Mouse (Mus musculus): ENCODE data around the gene Dr1.

Gene Dr1

DNA sequence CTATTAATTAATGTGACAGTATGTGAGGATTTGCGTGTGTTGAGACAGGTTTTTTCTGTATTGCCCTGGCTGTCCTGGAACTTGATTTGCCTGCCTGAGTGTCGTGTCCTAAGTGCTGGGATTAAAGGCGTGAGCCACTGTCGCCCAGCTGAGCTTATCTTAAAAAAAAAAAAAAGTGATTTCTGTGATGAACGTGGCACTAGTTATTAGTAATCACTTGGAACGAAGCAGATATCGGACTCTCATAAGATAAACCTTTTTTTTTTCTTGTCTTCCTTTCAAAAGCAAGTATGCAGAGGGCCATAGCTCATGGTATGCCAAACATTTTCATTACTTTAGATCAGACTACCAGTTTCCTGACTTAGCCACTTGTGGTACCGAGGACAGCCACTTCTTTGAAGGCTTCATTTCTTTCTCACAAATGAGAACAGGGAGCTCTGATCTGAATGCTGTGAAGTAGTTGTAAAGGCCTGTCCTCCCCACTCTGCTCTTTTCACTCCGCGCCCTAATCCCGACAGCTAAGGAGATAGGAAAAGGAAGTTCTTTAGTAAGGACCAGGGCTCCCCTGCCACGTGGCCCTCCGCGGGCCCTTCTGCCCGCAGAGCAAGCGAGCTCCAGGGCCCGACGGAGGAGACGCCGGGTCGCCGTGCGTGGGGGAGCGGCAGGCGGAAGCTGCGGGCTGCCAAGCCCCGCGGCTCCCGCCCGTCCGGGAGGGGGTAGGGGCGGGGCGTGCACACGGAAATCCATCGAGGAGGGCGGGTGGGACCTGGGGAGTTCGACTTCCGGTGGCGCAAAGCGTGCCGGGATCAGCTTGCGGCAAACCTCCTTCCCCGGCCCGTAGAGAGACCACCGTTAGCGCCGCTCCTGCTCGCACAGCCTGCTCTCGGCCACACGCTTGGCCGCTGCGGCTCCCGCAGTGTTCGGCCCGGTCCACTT is at the start of gene Dr1:
TSS of gene Dr1 (plus strand) at position 771 of the 936 bp plus-strand sequence.
- WGBS = 2% methylated on average over 55 of the region's 55 CpGs

DNA sequence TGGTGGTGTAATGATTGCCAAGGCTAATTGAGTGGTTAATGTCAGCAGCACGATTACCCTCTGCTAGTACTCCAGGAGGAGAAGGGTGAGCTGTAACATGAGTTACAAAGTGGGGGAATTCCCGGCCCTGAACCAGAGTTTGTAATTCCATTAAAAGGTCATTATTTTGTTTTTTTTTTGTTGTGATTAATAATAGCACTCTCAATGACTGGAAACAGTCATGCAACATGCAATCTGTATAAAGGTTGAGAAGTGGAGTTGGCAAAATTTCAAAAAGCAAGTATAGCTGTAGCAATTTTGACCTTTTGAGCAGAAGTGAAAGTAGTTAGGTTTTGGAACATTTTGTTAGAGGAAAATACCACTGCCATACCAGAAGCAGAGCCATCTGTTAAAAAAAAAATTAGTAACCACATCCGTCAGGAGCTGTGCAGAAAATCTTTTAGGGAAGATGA is 22.4 kb upstream of the Dr1 start:
- WGBS = 57% methylated on average over 3 of the region's 3 CpGs

DNA sequence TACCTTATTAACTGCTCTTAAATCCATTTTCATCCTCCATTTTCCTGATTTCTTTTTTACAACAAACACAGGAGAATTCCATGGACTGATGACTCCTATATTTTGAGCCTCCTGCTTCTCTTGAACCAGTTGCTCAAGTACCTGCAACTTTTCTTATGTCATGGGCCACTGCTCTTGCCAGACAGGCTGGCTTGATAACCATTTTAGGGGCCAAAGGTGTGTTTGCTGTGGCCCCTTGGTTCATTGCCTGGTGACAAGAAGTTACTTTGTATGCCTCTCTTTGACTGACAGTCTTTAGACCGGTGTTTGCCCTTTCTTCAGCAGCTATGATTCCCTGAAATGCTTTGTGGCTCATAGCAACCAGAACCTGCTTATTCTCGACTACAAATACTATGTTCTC is 18.7 kb upstream of the Dr1 start:
- WGBS = 82% methylated on average over 2 of the region's 2 CpGs

DNA sequence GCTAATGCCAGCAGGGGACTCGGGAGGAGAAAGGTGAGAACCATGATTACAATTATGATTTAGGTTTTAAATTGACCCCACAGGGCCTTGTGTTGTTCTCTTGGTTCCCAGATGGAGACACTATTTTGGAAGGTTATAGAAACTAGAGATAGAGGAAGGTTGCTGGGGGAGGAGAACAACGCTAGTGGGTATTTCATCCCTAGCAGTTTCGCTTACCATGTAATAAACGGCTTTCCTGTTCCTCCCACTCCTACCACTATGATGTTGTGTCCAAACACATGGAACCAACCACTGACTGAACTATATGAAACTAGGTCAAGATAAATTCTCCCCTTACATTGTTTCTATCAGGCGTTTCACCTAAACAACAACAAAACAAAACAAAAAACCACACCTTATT is 13.4 kb upstream of the Dr1 start:
- 84% methylated on average over 5 of the region's 5 CpGs for WGBS

DNA sequence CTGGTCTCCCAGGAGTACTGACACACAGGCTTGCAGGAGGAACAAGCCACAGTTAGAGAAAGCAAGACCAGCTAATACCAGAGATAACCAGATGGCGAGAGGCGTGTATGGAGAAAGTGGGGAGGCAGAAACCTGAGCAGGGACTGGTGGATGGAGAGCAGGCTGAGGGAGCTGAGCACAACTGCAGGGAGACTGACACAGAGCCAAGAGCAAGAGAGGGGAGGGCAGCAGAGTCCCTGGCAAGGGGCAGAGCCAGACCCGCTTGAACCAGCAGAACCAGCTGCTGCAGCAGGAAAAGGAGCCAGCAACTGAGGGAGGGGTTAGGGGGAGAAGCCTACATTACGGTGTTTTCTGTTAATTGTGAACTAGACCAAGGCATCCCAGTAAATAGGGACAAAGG is 6.0 kb upstream of the Dr1 start:
- WGBS = 36% methylated on average over 4 of the region's 4 CpGs

DNA sequence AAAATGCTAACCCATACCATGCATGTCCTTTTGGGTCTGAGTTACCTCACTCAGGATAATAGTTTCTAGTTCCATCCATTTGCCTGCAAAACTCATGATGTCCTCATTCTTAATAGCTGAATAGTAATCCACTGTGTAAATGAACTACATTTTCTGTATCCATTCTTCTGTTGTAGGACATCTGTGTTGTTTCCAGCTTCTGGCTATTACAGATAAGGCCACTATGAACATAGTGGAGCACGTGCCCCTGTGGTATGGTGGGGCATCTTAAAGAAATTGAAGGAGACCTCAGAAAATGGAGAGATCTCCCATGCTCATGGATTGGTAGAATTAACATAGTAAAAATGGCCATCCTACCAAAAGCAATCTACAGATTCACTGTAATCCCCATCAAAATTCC is 4.9 kb upstream of the Dr1 start:
- WGBS = 76% methylated on average over 1 of the region's 1 CpGs

DNA sequence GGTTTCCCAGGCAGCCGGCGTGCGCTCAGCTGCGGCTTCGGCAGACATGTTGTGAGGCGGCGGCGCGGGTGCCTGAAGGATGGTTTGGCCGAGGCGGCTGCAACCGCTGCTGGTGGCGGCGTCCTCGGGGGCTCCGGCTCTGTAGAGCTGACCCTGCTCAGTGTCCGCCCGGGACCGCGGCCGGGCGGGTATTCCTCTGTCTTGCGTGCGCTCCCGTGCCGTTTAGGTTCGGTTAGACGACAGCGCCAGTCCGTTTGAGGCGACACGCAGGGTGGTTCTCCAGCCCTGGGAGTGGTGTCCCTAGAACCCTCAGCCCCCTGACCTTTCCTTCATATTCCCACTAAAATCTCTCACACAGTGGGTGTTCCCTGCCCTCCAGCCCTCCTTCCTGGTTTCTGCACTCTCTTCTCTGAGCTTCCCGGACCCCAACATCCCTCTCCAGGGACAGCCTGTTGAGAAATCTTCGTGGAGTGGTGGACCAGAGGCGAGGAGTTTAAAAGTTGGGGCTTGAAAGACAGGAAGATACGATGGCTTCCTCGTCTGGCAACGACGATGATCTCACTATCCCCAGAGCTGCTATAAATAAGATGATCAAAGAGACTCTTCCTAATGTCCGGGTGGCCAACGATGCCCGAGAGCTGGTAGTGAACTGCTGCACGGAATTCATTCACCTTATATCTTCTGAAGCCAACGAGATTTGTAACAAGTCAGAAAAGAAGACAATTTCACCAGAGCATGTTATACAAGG is 540 bp downstream of the Dr1 start:
- WGBS = under 1% methylated on average over 44 of the region's 44 CpGs

DNA sequence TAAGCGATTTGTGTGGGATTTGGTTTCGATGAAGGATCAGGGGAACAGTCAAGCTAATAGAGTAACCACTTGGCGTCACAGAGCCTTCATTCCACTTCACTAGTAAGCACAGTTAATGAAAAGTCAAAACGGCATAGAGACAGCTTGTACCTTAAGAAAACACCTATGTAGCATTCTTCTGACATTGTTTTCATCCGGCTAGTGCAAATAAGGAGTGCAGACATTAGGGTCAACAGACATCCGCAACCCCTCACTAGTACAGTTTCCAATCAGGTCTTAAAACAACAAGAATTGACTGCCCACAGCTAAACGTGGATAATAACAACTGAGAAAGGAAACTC is 1.1 kb downstream of the Dr1 start:
- WGBS = 7% methylated on average over 7 of the region's 7 CpGs

DNA sequence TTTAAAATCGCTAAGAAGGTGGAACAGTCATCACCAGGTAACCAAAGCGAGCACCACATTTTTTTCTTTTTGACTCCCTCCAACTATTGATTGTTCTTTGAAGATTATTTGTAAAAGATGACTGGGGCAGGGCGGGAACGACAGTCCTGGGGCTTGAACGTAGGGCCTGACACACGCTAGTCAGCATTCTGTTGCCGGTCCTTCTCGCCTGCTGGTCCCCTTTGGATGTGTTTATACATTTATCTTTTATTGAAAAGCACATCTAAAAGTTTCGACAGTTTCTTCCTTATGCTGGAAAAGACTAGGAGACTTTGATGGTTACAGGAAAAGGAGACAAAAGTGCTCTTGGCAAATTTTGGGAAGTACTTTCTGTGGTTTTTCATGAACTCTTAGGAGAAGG is 1.7 kb downstream of the Dr1 start:
- 29% methylated on average over 9 of the region's 9 CpGs for WGBS

DNA sequence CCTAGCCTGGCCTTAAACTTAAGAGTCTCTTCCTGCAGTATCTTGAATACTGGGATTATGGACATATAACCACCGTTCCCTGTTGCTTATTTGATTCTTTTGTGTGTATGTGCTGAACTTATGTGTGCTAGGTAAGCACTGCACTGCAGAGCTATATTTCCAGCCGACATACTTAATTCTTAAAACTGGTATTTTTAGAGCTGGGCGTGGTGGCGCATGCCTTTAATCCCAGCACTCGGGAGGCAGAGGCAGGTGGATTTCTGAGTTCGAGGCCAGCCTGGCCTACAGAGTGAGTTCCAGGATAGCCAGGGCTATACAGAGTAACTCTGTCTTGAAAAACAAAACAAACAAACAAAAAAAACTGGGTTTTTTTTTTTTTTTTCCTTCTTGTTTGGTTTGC is 2.6 kb downstream of the Dr1 start:
- 79% methylated on average over 6 of the region's 6 CpGs for WGBS

DNA sequence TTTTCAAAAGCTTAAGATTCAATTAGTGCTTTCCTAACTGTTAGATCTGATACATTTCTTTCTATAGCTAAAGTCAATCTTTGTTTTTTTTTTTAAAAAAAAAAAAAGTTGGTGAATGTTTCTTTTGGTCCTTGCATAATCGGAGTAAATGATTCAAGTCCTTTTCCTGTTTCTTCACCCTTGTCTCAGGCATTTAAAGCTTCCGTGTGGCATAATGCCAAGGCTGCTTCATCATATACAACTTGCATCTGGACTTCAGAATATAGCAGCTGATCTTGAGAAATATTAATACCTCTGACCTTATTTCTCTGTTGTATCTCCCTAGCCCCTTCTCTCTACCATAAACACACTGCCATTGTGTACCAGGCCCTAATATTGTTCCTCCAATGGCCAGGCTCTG is 18.3 kb downstream of the Dr1 start:
- 71% methylated on average over 2 of the region's 2 CpGs for whole genome bisulfite sequencing

DNA sequence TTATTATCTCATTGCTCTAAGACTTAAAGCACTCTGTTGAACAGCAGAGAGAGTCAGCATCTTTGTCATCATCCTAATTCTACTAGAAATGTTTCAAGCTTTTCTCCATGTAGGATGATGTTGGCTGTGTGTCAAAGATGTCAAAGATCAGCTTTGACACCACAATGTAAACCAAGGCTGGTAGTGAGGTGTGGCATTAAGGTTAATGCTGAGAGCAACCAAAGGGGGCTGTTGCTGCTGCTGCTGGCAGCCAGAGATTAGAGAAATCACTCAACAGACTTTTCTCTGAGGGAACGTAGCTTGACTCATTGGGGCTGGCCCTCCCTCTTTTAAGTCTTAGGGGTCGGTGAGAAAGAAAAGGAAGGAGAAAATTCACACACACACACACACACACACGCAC is 32.9 kb downstream of the Dr1 start:
- 65% methylated on average over 3 of the region's 3 CpGs for WGBS

DNA sequence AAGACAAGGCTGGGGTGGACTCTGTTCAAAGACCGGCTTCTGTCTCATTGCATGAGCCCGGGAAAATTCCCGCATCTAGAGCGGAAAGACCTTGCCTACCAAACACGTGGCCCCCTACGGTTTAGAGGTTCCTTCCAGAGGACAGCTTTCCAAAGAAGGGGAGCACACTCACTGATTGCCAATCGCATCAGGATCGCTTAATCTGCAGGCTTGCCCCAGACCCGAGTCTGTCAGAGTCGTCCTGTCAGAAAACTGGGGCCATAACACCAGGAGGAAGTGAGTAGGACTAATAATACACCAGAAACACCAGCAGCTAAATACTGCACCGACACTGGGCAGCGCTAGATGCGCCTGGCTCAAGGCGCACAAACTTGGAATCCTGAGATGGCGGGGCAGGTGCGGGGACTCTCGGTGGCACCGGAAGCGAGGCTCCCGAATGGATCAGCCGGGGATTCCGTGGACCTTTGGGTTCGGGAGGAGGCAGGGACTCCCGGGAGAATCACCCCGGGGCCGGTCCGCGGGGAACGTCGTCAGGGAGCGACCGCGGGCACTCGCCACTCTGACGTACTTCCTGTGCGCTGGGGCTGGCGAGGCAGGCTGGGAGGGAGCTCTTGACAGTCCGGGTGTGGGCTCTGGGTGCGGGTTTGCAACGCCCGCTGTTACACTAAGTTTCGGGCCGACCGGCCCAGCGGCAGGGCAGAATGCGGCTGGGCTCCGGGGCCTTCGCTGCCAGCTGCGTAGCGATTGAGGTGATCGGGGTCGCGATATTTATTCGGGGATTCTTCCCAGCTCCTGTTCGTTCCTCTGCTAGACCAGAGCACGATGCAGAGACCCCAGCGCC is 43.7 kb downstream of the Dr1 start, which contains the start of gene Pigg:
TSS of gene Pigg (plus strand) at position 386 of the 841 bp plus-strand sequence.
- WGBS = under 1% methylated on average over 57 of the region's 57 CpGs

DNA sequence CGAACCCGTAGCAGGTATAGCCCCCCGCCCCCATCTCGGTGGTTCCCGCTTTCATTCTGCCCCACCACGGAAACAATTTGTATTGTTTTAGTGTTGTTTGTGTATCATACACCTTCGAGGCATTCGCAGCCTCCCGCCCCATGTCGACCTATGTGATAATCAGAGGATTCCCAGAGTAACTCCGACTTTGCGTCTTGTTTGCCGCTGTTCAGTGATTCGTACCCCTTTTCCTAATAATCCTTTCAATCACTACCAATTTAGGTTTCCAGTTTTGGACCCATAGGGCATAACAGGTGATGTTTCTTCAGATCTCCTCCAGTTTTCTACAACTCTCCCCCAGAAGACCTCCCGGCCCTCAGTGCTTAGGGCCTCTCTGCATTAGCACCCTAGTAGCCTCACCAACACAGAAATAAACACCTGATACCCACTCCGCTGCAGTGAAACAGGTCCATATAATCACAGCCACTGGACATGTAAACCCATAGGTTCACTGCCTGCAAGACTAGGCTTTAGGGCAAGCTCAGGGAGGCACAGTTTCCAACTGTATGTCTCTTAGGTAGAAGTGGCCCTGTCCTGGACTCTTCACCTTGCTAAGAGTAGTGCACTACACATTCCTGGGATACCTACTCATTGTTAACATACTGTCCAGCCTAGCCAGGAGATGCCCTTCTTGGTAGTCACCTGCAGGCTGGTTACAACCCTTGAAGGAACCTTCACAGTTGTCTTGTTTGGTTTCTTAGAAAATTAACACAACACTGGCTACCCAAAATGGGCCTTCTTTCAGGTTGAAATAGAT is 44.6 kb downstream of the Dr1 start:
- 4% methylated on average over 16 of the region's 16 CpGs for WGBS

All from cerebral cortex, adult 2 months (tissue).